Mouse (Mus musculus) frontal cortex, postnatal 25 days (tissue): ENCODE data around the gene 9330182L06Rik.

Experiments used
- DNase-seq, 2 experiments: peaks; one replicate each; pipeline ENCODE4 v3.0.0; 2022; ENCODE audit warnings: low spot score in 2 of 2

9330182L06Rik gene

GRCm38 (mm10) chr5:9361982-9362661 is 96.2 kb downstream of the 9330182L06Rik start:
- no peak for DNase-seq

- DNase-seq: no peak
Observed at GRCm38 (mm10) chr5:9364937-9365336, 99.0 kb downstream of the 9330182L06Rik start.

- DNase-seq: no peak
Observed at GRCm38 (mm10) chr5:9367920-9368692, 102.2 kb downstream of the 9330182L06Rik start.

GRCm38 (mm10) chr5:9371127-9371526 is 105.2 kb downstream of the 9330182L06Rik start:
- DNase-seq: no peak

GRCm38 (mm10) chr5:9373341-9373740 is 107.4 kb downstream of the 9330182L06Rik start:
- no peak for DNase-seq

- no peak for DNase-seq
Observed at GRCm38 (mm10) chr5:9389968-9390367, 124.0 kb downstream of the 9330182L06Rik start.

GRCm38 (mm10) chr5:9391858-9392393 is 126.0 kb downstream of the 9330182L06Rik start:
- DNase-seq: no peak

- no peak for DNase-seq
Observed at GRCm38 (mm10) chr5:9417098-9417497, 151.2 kb downstream of the 9330182L06Rik start.

GRCm38 (mm10) chr5:9417802-9418201 is 151.9 kb downstream of the 9330182L06Rik start:
- DNase-seq: no peak

GRCm38 (mm10) chr5:9419964-9420363 is 154.0 kb downstream of the 9330182L06Rik start:
- DNase-seq: no peak

GRCm38 (mm10) chr5:9424464-9424863 is 158.5 kb downstream of the 9330182L06Rik start:
- no peak for DNase-seq

- DNase-seq: no peak
Observed at GRCm38 (mm10) chr5:9427165-9427564, 161.2 kb downstream of the 9330182L06Rik start.

GRCm38 (mm10) chr5:9427581-9428241 is 161.8 kb downstream of the 9330182L06Rik start:
- peak in 1 of 2 experiments; percentile 16 for DNase-seq

- no peak for DNase-seq
Observed at GRCm38 (mm10) chr5:9428728-9429127, 162.8 kb downstream of the 9330182L06Rik start.

- no peak for DNase-seq
Observed at GRCm38 (mm10) chr5:9446146-9446545, 180.2 kb downstream of the 9330182L06Rik start.

GRCm38 (mm10) chr5:9448931-9449330 is 183.0 kb downstream of the 9330182L06Rik start:
- DNase-seq: no peak

- peak; percentile 15 to 42 for DNase-seq
Observed at GRCm38 (mm10) chr5:9449570-9449969, 183.7 kb downstream of the 9330182L06Rik start.

- DNase-seq: no peak
Observed at GRCm38 (mm10) chr5:9453298-9453697, 187.4 kb downstream of the 9330182L06Rik start.

- no peak for DNase-seq
Observed at GRCm38 (mm10) chr5:9477587-9477986, 211.7 kb downstream of the 9330182L06Rik start.

GRCm38 (mm10) chr5:9495456-9495855 is 229.5 kb downstream of the 9330182L06Rik start:
- DNase-seq: peak; percentile 27 to 46

GRCm38 (mm10) chr5:9497235-9497634 is 231.3 kb downstream of the 9330182L06Rik start:
- DNase-seq: no peak

GRCm38 (mm10) chr5:9511027-9511426 is 245.1 kb downstream of the 9330182L06Rik start:
- no peak for DNase-seq
